Mouse (Mus musculus) hindbrain, embryonic 12.5 days (tissue): ENCODE data around the gene Abca4. TPM values are rescaled to one million over a fixed set of nuclear protein-coding genes. Genes with fewer than 3 reads are reported as not detected.
"Not testable (repeated sequence)": the region's sequence is repeated elsewhere in the genome, so short reads cannot be mapped to it uniquely, and the experiment has no call there.

Experiments used
- ATAC-seq: fragments of 200-750 bp; cut with Nextera tagmentation; 2 replicates; pipeline ENCODE4 v1.8.0; 2017; ENCODE audit warnings: moderate TSS enrichment; ENCODE audit not compliant: low FRiP score
- H3K27ac ChIP-seq: fragments of 300-500 bp; sonication (generic); 2 replicates; pipeline ENCODE4 v1.5.1; 2016; ENCODE audit warnings: mild to moderate bottlenecking
- H3K27me3 ChIP-seq: fragments of 300-500 bp; sonication (generic); 2 replicates; pipeline ENCODE4 v1.6.1; 2016; ENCODE audit warnings: mild to moderate bottlenecking
- H3K36me3 ChIP-seq: fragments of 300-500 bp; sonication (generic); 2 replicates; pipeline ENCODE4 v1.6.1; 2016; ENCODE audit warnings: mild to moderate bottlenecking
- H3K4me1 ChIP-seq: fragments of 300-500 bp; sonication (generic); 2 replicates; pipeline ENCODE4 v1.6.1; 2016
- H3K4me2 ChIP-seq: fragments of 300-500 bp; sonication (generic); replicated peaks from 2 replicates; pipeline ENCODE4 v1.6.1; 2016; ENCODE audit warnings: mild to moderate bottlenecking
- H3K4me3 ChIP-seq: fragments of 300-500 bp; sonication (generic); 2 replicates; pipeline ENCODE4 v1.5.1; 2016; ENCODE audit warnings: mild to moderate bottlenecking
- H3K9ac ChIP-seq: fragments of 300-500 bp; sonication (generic); 2 replicates; pipeline ENCODE4 v1.6.1; 2016; ENCODE audit warnings: mild to moderate bottlenecking, moderate library complexity
- H3K9me3 ChIP-seq: fragments of 300-500 bp; sonication (generic); replicated peaks from 2 replicates; pipeline ENCODE4 v1.6.1; 2016; ENCODE audit warnings: mild to moderate bottlenecking
- WGBS: fragments of 180-500 bp; shearing (Covaris S2); methylation state at CpG from one replicate; pipeline ENCODE4 v1.1.7; 2016; 5-methylcytosine and 5-hydroxymethylcytosine counted together
- polyA plus RNA-seq: library from polyadenylated mRNA; unstranded; fragments of >200 nt; fragmentation: Nextera tagmentation; extraction: Ambion mirVana; gene quantifications from 2 replicates; pipeline ENCODE4 v1.2.1, GENCODE M21; 2016

Gene Abca4
- polyA plus RNA-seq, 1 experiment from 2014 or later, result 2.6 TPM

DNA sequence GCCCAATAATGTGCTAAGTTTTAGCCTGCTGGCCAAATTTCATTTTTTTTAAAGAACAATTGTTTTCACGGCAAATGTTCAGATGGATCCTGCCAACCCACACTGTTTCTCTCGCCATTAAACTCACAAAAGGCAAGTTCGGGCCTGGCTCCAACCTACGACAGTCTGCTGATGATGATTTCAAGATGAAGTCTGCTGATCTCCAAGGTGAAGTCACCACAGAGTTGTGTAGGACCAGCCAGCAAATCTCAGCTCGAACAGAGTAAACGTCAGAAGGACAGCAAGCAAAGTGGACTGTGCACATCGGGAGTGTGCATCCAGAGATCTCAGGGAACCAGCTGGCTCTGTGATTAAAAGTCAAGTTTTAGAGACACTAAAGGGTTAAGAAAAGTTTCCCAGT lies 166.6 kb downstream of the Abca4 start:
- no peaks in the 10 kb centered on the region for H3K9me3 ChIP-seq
- H3K4me1 ChIP-seq, result no peaks in the 10 kb centered on the region
- WGBS, result 79% methylated on average over 7 of the region's 7 CpGs
- no peak overlapping the region for H3K4me2 ChIP-seq
- no peak overlapping the region for H3K27ac ChIP-seq
- no peak overlapping the region for H3K4me3 ChIP-seq
- no peaks in the 10 kb centered on the region for H3K27me3 ChIP-seq
- no peaks in the 10 kb centered on the region for H3K36me3 ChIP-seq
- H3K9ac ChIP-seq, result no peak overlapping the region
- ATAC-seq, result no peak

DNA sequence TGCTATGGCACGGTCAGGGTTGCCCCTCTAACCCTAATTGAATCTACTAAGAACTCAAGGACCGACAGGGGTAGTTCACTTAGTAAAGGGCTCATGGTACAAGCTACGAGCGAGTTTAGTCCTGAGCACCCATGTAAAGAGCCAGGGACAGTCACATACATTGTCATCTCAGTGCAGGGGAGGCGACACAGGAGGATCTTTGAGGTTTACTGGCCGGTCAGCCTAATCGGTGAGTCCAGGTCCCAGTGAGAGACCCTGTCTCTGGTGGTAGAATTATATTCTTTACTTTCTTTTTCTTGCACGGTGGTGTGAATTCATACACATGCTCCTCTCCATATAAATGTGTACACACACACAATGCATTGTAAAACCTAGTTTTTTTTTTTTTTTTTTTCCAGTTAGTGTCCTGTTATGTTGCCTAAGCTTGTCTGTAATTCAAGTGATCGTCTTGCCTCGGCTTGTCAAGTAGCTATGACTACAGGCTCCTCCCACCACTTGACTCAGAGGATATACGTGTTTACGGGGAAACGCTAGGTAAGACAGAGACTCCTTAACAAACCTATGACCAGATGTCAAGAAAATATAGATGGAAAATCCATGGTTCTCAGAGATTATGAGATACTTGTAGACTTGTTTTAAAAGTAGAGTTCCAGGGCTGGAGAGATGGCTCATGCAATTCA lies 167.3 kb downstream of the Abca4 start:
- ATAC-seq, result no peak
- 85% methylated on average over 13 of the region's 13 CpGs for WGBS
- no peaks in the 10 kb centered on the region for H3K4me1 ChIP-seq
- H3K36me3 ChIP-seq, result no peaks in the 10 kb centered on the region
- no peaks in the 10 kb centered on the region for H3K27me3 ChIP-seq
- no peak overlapping the region for H3K9ac ChIP-seq
- no peak overlapping the region for H3K27ac ChIP-seq
- no peak overlapping the region for H3K4me2 ChIP-seq
- H3K4me3 ChIP-seq, result no peak overlapping the region
- H3K9me3 ChIP-seq, result no peaks in the 10 kb centered on the region

DNA sequence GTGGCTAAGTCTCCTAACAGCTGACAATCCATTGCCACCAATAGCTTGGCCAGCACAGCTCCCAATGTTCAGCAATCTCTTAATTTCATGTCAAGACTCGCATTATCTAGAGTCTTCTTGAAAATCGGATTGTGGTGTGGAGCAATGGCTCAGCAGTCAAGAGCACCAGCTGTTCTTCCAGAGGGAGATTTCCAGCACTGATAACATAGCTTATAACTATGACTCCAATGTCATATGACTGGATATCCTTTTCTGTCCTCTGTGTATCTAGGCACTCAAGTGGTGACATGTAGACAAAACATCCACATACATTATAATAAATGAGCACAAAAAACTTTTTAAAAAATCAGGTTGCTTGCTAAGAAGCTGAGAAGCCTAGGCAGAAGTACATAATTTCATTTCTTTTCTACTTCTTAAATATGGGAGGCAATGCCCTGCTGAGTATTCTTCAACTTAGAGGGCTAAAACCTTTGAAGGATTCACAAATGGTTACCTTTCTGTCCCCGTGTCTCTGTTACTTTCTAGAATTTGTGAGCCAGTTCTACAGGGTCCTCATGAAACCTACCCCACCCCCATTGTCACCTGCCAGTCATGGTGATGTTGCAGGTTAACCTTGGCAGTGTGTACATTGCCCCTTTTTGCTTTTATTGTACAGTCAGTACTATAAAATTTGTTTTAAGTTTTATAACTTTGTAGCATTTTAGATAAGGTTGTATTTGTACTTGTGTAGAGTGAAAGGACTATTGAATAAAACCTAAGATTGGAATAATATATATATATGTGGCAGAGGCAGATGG lies 177.2 kb downstream of the Abca4 start:
- Histone ChIP-seq H3K4me1 (no peaks in the 10 kb centered on the region), H3K27ac (no peak overlapping the region), H3K4me2 (no peak overlapping the region), H3K36me3 (no peaks in the 10 kb centered on the region), H3K9me3 (no peaks in the 10 kb centered on the region), H3K27me3 (no peaks in the 10 kb centered on the region), H3K4me3 (no peak overlapping the region), H3K9ac (no peak overlapping the region)
- ATAC-seq, result no peak
- 93% methylated on average over 3 of the region's 3 CpGs for WGBS

DNA sequence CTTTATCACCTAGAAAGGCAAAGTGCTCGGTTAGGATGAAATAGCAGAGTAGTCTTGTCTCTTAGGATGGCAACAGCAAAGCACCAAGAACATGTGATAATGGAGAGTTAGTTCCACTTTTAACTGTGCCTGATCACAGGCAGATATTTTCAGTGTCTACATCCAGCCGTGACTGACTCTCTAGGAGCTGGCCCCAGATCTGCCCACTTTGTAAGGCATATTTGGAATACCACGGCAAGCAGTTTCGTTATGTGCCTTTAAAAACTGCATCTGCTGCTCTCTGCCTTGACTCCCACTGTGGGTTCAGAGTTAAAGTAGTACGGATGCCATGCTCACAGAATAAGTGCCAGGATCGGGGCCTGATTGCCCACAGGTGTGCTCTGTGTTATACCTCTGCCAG lies 182.7 kb downstream of the Abca4 start:
- H3K27ac ChIP-seq, H3K27me3 ChIP-seq, ATAC-seq, H3K9me3 ChIP-seq, H3K9ac ChIP-seq, H3K4me2 ChIP-seq, H3K4me1 ChIP-seq, H3K4me3 ChIP-seq, H3K36me3 ChIP-seq: not testable (repeated sequence)
- WGBS, result 80% methylated on average over 6 of the region's 6 CpGs

Other genes starting within 250 kb of the Abca4 start
- 65.3 and 72.3 TPM in 2 replicates for gene Abcd3, start 229.1 kb upstream of the Abca4 start, polyA plus RNA-seq
- gene Arhgap29, start 91.9 kb upstream of the Abca4 start, polyA plus RNA-seq, result 41.5 and 50.6 TPM in 2 replicates
- gene Gclm, start 201.1 kb downstream of the Abca4 start, polyA plus RNA-seq, result 72.4 and 72.9 TPM in 2 replicates
- 70.1 and 75.0 TPM in 2 replicates for gene Dnttip2, start 229.9 kb downstream of the Abca4 start, polyA plus RNA-seq
- 8.1 and 8.8 TPM in 2 replicates for gene Bcar3, start 249.7 kb downstream of the Abca4 start, polyA plus RNA-seq